Mouse (Mus musculus): Measurements from ENCODE around the gene Cxcl15.

- no peak for TF ChIP-seq GATA1 (IDR thresholded peaks at IDR 0.05; ENCODE audit: low read length)
- no peak for TF ChIP-seq TAL1 (IDR thresholded peaks at IDR 0.05; ENCODE audit: low read length)
Observed at GRCm38 (mm10) chr5:90834436-90834835, 40.1 kb downstream of the Cxcl15 start.

All from erythroblast, embryonic 14.5 days (primary cell).